Mouse (Mus musculus) brain, embryonic 14.5 days (tissue): ENCODE data around the gene Cdh20.

Source experiments
- CTCF ChIP-seq: fragments of 200-500 bp; IDR thresholded peaks from 2 replicates; pipeline ENCODE4 v1.5.1; 2012; ENCODE audit warnings: inconsistent platforms, mild to moderate bottlenecking, moderate library complexity, borderline replicate concordance; ENCODE audit not compliant: insufficient read depth, insufficient read length; ENCODE audit errors: extremely low read depth
- POLR2A ChIP-seq: fragments of 200-500 bp; IDR thresholded peaks from 2 replicates; pipeline ENCODE4 v1.6.1; 2012; ENCODE audit warnings: mild to moderate bottlenecking, inconsistent platforms, borderline replicate concordance; ENCODE audit not compliant: poor library complexity, insufficient read depth, insufficient read length, severe bottlenecking; ENCODE audit errors: extremely low read depth

GRCm38 (mm10) chr1:105013291-105013690 lies 245.0 kb downstream of the Cdh20 start:
- TF ChIP-seq CTCF = no peak
- TF ChIP-seq POLR2A = no peak
